Mouse (Mus musculus) kidney, embryonic 14.5 days (tissue): ENCODE data around the gene Mbd3. TPM values are rescaled to one million over a fixed set of nuclear protein-coding genes. Genes with fewer than 3 reads are reported as not detected.
A peak's percentile ranks its signal among the peaks of the same experiment; 100 is the strongest.

Experiments used
- ATAC-seq: fragments of 200-750 bp; cut with Nextera tagmentation; 2 replicates; pipeline ENCODE4 v1.8.0; 2017; ENCODE audit warnings: moderate number of reproducible peaks, mild to moderate bottlenecking, moderate TSS enrichment, moderate library complexity; ENCODE audit not compliant: low FRiP score, low TSS enrichment
- H3K27ac ChIP-seq: fragments of 300-500 bp; sonication (generic); 2 replicates; pipeline ENCODE4 v1.5.1; 2014; ENCODE audit warnings: low read depth, mild to moderate bottlenecking, low read length, moderate library complexity, mixed read lengths
- H3K27me3 ChIP-seq: fragments of 300-500 bp; sonication (generic); 2 replicates; pipeline ENCODE4 v1.6.1; 2014; ENCODE audit warnings: mild to moderate bottlenecking, low read length; ENCODE audit not compliant: control insufficient read depth, insufficient read depth
- H3K36me3 ChIP-seq: fragments of 300-500 bp; sonication (generic); 2 replicates; pipeline ENCODE4 v1.6.1; 2014; ENCODE audit warnings: low read length, mixed read lengths; ENCODE audit not compliant: control insufficient read depth, insufficient read depth
- H3K4me1 ChIP-seq: fragments of 300-500 bp; sonication (generic); 2 replicates; pipeline ENCODE4 v1.6.1; 2014; ENCODE audit warnings: low read length, mixed read lengths; ENCODE audit not compliant: control insufficient read depth, insufficient read depth
- H3K4me2 ChIP-seq: fragments of 300-500 bp; sonication (generic); replicated peaks from 2 replicates; pipeline ENCODE4 v1.6.1; 2014; ENCODE audit warnings: low read depth, mild to moderate bottlenecking, low read length
- H3K4me3 ChIP-seq: fragments of 300-500 bp; sonication (generic); 2 replicates; pipeline ENCODE4 v1.5.1; 2014; ENCODE audit warnings: mild to moderate bottlenecking, low read length
- H3K9ac ChIP-seq: fragments of 300-500 bp; sonication (generic); 2 replicates; pipeline ENCODE4 v1.6.1; 2014; ENCODE audit warnings: low read depth, mild to moderate bottlenecking, low read length, moderate library complexity
- H3K9me3 ChIP-seq: fragments of 300-500 bp; sonication (generic); 2 replicates; pipeline ENCODE4 v1.6.1; 2016; ENCODE audit warnings: low read length; ENCODE audit not compliant: control insufficient read depth
- WGBS: fragments of 180-500 bp; shearing (Covaris S2); extraction: QIAGEN DNeasy Blood & Tissue Kit; methylation state at CpG from one replicate; pipeline ENCODE4 v1.1.7; 2014; 5-methylcytosine and 5-hydroxymethylcytosine counted together
- polyA plus RNA-seq: library from polyadenylated mRNA; unstranded; fragments of >200 nt; fragmentation: Nextera tagmentation; extraction: Ambion mirVana; gene quantifications from 2 replicates; pipeline ENCODE4 v1.2.1, GENCODE M21; 2014

Gene Mbd3
- polyA plus RNA-seq, 1 experiment from 2014 or later: 248 TPM

DNA sequence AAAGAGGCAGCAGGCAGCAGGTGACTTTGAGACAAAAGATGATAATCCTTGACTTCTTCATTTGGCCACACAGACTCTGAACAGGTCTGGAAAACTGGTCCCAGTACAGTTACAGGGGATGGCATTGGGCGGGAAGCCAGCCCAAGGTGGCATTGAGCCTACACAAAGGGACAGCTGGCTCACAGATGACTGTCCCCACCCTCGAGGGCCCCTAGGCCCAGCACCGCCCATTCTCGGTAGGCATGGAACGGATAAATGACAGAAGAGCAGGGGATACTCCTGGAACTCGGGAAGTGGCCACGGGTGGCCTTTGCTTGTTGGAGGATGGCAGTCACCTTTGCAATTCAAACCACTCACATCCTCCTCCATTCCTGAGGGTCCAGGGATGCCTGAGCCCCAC, 14.0 kb downstream of the Mbd3 start:
- H3K4me2 ChIP-seq: peak overlapping the region; percentile 94
- no peaks in the 10 kb centered on the region for H3K27me3 ChIP-seq
- peak overlapping the region; percentile 85 for H3K27ac ChIP-seq
- H3K9me3 ChIP-seq: no peaks in the 10 kb centered on the region
- H3K4me1 ChIP-seq: peaks cover 33% of the 10 kb centered on the region
- WGBS: 13% methylated on average over 7 of the region's 7 CpGs
- no peak for ATAC-seq
- peak overlapping the region; percentile 90 for H3K4me3 ChIP-seq
- peaks cover 47% of the 10 kb centered on the region for H3K36me3 ChIP-seq
- peak overlapping the region; percentile 97 for H3K9ac ChIP-seq

DNA sequence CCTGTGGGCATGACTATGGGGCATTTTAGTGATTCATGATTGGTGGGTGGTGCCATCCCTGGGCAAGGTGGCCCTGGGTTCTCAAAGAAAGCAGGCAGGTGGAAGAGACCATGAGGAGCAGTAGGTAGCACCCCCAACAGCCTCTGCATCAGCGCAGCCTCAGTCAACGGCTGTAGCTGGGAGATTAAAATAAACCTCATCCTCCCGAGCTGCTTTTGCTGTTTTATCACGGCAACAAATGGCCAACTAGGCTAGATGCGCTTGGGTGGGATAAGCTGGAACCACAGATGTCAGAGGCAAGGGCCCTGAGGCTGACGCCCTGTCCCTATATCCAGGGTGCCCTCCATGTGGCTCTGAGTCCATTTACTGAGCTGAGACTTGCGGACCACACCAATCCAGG, 14.6 kb downstream of the Mbd3 start:
- Histone ChIP-seq H3K4me2 (peak overlapping the region; percentile 94), H3K27me3 (no peaks in the 10 kb centered on the region), H3K4me3 (peak overlapping the region; percentile 90), H3K27ac (0 out of 2 replicates have a peak overlapping the region, but pooled peaks have one; percentile 85), H3K36me3 (peaks cover 51% of the 10 kb centered on the region), H3K9me3 (no peaks in the 10 kb centered on the region), H3K9ac (peak overlapping the region; percentile 97), H3K4me1 (peaks cover 33% of the 10 kb centered on the region)
- WGBS: 77% methylated on average over 7 of the region's 7 CpGs
- ATAC-seq: no peak

DNA sequence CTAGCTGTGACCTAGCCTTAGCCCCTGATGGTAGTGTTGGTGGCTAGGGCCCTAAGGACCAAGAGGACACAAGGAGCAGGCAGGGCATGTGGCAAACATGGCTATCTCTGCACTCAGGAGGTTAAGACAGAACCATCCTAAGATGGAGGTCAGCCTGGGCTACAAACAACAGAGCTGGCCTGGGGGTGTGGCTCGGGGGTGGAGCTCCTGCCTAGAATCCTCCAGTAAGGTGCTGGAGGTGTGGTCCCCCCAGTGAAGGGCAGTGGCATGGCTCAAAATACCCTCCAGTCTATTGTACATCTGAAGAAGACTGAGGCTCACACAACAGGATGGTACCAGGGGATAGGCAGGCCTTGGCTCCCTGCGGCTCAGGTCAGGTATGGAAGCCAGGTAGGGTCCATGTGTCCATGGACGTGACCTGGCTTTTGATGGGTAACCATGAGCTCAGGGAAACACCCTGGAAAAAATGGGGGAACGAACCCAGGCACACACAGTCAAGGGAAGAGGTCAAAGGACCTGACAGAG, 15.2 kb downstream of the Mbd3 start:
- peaks cover 54% of the 10 kb centered on the region for H3K36me3 ChIP-seq

DNA sequence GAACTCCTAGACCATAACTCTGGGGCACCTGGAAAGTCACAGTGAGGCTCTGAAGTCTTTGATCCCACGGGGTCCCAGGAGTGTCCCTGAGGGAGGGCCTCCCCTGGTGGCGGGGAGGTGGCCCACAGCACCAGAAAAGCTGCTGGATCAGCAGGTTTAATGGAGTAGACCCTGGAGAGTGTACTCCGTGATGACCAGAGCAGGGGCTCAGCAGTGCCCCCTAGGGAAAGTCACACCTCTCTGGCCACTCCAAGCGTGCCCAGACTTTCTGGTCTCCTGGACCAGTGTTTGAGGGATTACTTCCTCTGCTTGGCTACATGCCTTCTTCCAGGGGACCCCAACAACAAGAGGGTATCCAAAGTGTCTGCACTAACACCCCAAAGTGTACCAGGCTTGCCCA, 15.9 kb downstream of the Mbd3 start:
- 46% methylated on average over 4 of the region's 4 CpGs for WGBS
- H3K4me3 ChIP-seq: no peak overlapping the region

More for the DNA sequence above, 15.2 kb downstream of the Mbd3 start:
- Histone ChIP-seq H3K9me3 (no peaks in the 10 kb centered on the region), H3K4me1 (peaks cover 33% of the 10 kb centered on the region), H3K4me2 (peak overlapping the region; percentile 94; the same call in 1 of the 2 replicates), H3K27ac (no peak overlapping the region), H3K9ac (no peak overlapping the region), H3K27me3 (no peaks in the 10 kb centered on the region), H3K4me3 (no peak overlapping the region; the same call in 1 of the 2 replicates)
- 86% methylated on average over 4 of the region's 4 CpGs for WGBS
- no peak for ATAC-seq

DNA sequence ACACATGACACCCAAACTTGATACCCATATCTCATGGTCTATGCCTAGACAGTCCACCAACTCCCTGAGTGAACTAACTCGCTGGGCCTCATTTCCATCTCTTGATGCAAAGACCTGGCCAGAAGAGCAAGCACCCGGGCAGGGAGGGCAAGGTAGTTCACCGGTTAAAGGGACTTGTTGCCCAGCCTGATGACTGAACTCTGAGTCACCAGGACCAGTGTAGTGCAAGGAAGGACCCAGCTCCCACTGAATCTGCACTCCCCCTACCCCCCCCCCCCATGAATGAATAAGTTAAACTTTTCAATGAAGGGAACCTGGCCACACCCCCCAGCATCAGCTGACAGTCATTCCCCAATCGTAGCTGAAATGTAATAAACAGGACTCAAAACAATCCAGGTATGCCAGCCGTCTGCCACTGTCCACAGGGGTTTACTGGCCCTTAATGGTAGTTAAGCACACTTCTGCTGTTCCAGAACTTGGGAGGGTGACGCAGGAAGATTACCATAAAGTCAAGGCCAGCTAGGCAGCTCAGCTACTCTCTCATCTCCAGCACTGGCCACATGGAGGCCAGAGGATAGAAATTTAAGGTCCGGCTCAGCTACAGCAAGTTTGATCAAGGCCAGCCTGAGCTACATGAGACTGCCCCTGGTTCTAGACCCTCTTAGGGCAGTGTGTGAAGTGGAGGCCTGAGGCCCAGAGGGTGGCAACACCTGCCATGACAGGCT, 16.5 kb downstream of the Mbd3 start:
- Histone ChIP-seq H3K4me1 (peaks cover 21% of the 10 kb centered on the region), H3K27me3 (no peaks in the 10 kb centered on the region), H3K4me2 (no peak overlapping the region), H3K36me3 (peaks cover 54% of the 10 kb centered on the region), H3K27ac (no peak overlapping the region), H3K9ac (no peak overlapping the region), H3K9me3 (no peaks in the 10 kb centered on the region), H3K4me3 (no peak overlapping the region)
- ATAC-seq: no peak
- WGBS: 91% methylated on average over 7 of the region's 7 CpGs

More for the DNA sequence above, 15.9 kb downstream of the Mbd3 start:
- no peak overlapping the region for H3K27ac ChIP-seq
- H3K36me3 ChIP-seq: peaks cover 54% of the 10 kb centered on the region
- no peak overlapping the region for H3K4me2 ChIP-seq
- H3K27me3 ChIP-seq: no peaks in the 10 kb centered on the region
- no peaks in the 10 kb centered on the region for H3K9me3 ChIP-seq
- no peak for ATAC-seq
- no peak overlapping the region for H3K9ac ChIP-seq
- H3K4me1 ChIP-seq: peaks cover 27% of the 10 kb centered on the region

DNA sequence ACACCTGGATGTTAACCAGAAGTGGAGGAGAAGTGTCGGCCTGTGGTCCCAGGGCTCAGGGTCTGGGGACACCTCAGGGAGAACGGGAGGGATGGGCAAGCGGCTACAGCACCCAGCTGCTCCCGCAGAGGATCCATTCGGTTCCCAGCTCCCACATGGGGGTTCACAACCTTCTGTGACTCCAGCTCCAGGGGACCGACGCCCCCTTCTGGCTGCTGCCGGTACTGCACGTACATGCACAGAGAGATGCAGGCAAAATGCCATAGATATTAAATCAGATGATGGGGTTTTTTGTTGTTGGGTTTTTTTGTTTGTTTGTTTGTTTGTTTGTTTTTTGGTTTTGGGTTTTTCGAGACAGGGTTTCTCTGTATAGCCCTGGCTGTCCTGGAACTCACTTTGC, 21.6 kb downstream of the Mbd3 start:
- ATAC-seq: no peak
- no peaks in the 10 kb centered on the region for H3K27me3 ChIP-seq
- H3K36me3 ChIP-seq: peaks cover 29% of the 10 kb centered on the region
- no peak overlapping the region for H3K9ac ChIP-seq
- WGBS: 57% methylated on average over 10 of the region's 10 CpGs
- no peak overlapping the region for H3K4me3 ChIP-seq
- no peak overlapping the region for H3K4me2 ChIP-seq
- H3K4me1 ChIP-seq: no peaks in the 10 kb centered on the region
- H3K9me3 ChIP-seq: no peaks in the 10 kb centered on the region
- H3K27ac ChIP-seq: no peak overlapping the region

DNA sequence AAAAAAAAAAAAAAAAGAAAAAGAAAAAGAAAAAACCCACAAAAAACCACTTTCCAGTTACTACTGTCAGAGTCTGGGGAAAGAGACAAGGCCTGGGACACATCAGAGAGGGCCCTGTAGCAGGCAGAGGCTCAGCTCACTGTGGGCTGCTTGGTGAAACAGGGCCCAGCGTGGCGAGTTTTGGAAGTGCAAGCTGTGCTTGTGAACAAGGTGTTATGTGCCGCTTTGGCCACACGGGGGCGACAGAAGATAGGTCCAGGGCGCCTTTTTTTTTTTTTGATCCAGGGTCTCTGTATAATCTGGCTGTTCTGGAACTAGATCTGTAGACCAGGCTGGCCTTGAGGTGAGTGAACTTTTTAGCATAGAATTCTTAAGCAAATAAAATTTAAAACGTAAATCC, 23.2 kb downstream of the Mbd3 start:
- H3K9me3 ChIP-seq: no peaks in the 10 kb centered on the region
- peaks cover 14% of the 10 kb centered on the region for H3K36me3 ChIP-seq
- H3K4me3 ChIP-seq: no peak overlapping the region
- H3K27ac ChIP-seq: no peak overlapping the region
- H3K4me2 ChIP-seq: no peak overlapping the region
- H3K4me1 ChIP-seq: peaks cover 4% of the 10 kb centered on the region
- no peak overlapping the region for H3K9ac ChIP-seq
- WGBS: 4% methylated on average over 7 of the region's 7 CpGs
- no peak for ATAC-seq
- H3K27me3 ChIP-seq: no peaks in the 10 kb centered on the region

DNA sequence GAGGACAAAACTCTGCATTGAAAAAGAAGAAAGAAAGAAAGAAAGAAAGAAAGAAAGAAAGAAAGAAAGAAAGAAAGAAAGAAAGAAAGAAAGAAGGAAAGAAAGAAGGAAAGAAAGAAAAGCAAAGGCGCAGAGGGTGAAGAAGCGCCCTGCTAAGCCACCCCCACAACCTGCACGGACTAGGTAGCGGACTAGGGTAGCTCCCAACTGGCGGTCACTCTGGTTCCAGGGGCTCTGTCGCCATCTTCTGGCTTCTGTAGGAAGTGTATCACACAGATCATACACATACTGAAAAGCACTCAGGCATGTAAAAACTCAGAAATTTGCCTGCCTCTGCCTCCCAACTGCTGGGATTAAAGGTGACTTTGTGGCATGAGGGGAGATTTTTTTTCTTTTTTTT, 25.3 kb downstream of the Mbd3 start:
- no peaks in the 10 kb centered on the region for H3K9me3 ChIP-seq
- H3K4me1 ChIP-seq: peaks cover 4% of the 10 kb centered on the region
- no peaks in the 10 kb centered on the region for H3K36me3 ChIP-seq
- ATAC-seq: no peak
- H3K4me2 ChIP-seq: no peak overlapping the region
- WGBS: 26% methylated on average over 6 of the region's 6 CpGs
- no peak overlapping the region for H3K4me3 ChIP-seq
- no peak overlapping the region for H3K9ac ChIP-seq
- no peak overlapping the region for H3K27ac ChIP-seq
- no peaks in the 10 kb centered on the region for H3K27me3 ChIP-seq

DNA sequence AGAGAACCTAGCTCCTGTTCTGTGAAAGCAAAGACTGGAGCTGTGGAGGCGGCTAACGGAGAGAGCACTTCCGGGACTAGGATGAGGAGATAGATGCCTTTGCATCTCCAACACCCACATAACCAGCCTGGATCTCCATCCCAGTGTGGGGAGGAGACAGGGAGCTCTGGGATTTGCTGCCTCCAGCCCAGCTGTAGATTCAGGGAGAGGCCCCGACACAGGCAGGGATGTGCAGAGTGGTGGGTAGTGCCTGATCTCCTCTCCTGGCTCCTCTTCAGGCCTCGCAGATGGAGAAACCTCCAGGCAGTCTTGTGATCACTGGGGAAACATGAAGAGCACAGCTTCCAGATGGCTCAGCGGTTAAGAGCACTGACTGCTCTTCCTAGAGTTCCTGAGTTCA, 26.6 kb downstream of the Mbd3 start:
- H3K4me2 ChIP-seq: no peak overlapping the region
- no peak overlapping the region for H3K9ac ChIP-seq
- no peaks in the 10 kb centered on the region for H3K36me3 ChIP-seq
- no peaks in the 10 kb centered on the region for H3K27me3 ChIP-seq
- ATAC-seq: no peak
- H3K27ac ChIP-seq: no peak overlapping the region
- H3K4me3 ChIP-seq: no peak overlapping the region
- WGBS: 86% methylated on average over 6 of the region's 6 CpGs
- no peaks in the 10 kb centered on the region for H3K9me3 ChIP-seq
- peaks cover 4% of the 10 kb centered on the region for H3K4me1 ChIP-seq
